Mouse (Mus musculus) lung, postnatal 0 days (tissue): ENCODE data around the gene Abhd2.

Source experiments
- CTCF ChIP-seq: IDR thresholded peaks from 2 replicates; pipeline ENCODE4 v1.5.1; 2016; ENCODE audit warnings: antibody characterized with exemption, mild to moderate bottlenecking
- EP300 ChIP-seq: IDR thresholded peaks from 2 replicates; pipeline ENCODE4 v1.6.1; 2016; ENCODE audit warnings: antibody characterized with exemption, mild to moderate bottlenecking, control low read depth

DNA sequence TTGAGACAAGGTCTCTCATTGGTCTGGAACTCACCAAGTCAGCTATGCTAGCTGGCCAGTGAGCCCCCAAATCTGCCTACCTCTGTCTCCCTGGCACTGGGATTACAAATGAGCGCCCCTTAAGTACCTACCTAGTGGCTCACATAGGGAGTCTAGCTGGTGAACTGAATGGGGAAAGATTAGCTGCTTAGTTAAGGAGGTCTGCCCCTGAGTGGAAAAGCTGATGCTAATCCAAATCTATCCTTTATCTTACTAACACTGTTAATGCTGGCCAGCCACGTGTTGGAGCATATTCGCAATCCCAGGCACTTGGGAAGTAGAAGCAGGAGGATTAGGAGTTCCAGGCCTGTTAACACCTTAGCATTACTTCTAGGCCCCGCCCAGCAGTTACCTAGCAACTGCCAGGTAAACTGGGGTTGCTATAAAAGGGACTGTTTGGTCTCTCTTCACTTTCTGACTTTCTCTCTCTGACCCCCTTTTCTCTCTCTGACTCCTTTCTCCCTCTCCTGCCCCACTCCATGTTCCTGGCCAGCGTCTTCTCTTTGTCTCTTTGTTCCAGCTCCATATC lies 117.2 kb downstream of the Abhd2 start:
- TF ChIP-seq CTCF = no peak
- no peak for TF ChIP-seq EP300
